Mouse (Mus musculus): ENCODE data around the gene Jam3. TPM values are rescaled to one million over a fixed set of nuclear protein-coding genes. Genes with fewer than 3 reads are reported as not detected.

Gene Jam3
- polyA plus RNA-seq, 1 experiment from 2014 or later: 50.1 TPM

DNA sequence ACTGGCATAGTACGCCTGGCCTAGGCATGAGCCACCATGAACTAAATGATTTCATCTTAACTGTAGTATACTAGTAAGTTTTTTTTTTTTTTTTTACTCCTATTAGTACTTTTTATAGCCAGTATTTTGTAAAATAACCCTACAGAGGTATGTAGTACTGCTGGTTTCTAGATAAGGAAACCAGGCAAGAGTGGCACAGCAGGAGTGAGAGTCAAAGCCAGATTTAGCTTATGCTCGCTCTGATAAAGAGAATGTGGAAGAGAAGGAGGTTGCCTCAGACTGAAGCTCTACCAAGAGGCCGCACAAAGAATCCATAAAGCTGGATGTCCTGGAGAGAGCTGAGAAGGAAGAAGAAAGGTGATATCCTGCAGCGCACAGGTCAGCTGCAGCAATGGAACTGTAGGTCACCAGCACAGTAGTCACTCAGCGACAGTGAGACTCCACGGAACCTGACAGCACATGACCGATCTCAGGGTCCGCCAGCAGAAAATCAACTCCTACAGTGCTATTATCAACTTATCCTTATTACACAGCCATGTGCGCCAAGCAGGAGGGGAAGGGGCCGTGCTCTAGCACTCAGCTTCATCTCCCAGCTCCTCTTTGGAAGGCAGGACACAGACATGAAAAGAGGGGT is 14.7 kb downstream of the Jam3 start:
- WGBS (ENCODE audit: insufficient replicate concordance): 79% methylated on average over 10 of the region's 10 CpGs
- no peaks in the 10 kb centered on the region for H3K9me3 ChIP-seq (replicated peaks; ENCODE audit: control insufficient read depth, low read length)
- H3K36me3 ChIP-seq (ENCODE audit: control insufficient read depth, insufficient read depth, low read length): no peaks in the 10 kb centered on the region
- no peak overlapping the region for H3K9ac ChIP-seq (ENCODE audit: low read depth, low read length)
- no peak for ATAC-seq (replicated peaks; ENCODE audit: insufficient number of reproducible peaks, low FRiP score, low TSS enrichment)
- H3K4me1 ChIP-seq (ENCODE audit: control insufficient read depth, insufficient read depth, low read length): peaks cover 18% of the 10 kb centered on the region
- no peak overlapping the region for H3K4me2 ChIP-seq
- H3K4me3 ChIP-seq (ENCODE audit: low read depth, low read length): no peak overlapping the region
- H3K27me3 ChIP-seq (ENCODE audit: control insufficient read depth, insufficient read depth, low read length): no peaks in the 10 kb centered on the region
- peak overlapping the region; percentile 36; the same call in 1 of the 2 replicates for H3K27ac ChIP-seq (ENCODE audit: low read depth, low read length)

- no peak for ATAC-seq (replicated peaks; ENCODE audit: insufficient number of reproducible peaks, low FRiP score, low TSS enrichment)
- H3K27me3 ChIP-seq (ENCODE audit: control insufficient read depth, insufficient read depth, low read length): no peaks in the 10 kb centered on the region
- H3K9ac ChIP-seq (ENCODE audit: low read depth, low read length): no peak overlapping the region
- H3K4me2 ChIP-seq: no peak overlapping the region
- H3K27ac ChIP-seq (ENCODE audit: low read depth, low read length): no peak overlapping the region
- no peaks in the 10 kb centered on the region for H3K36me3 ChIP-seq (ENCODE audit: control insufficient read depth, insufficient read depth, low read length)
- H3K4me1 ChIP-seq (ENCODE audit: control insufficient read depth, insufficient read depth, low read length): peaks cover 12% of the 10 kb centered on the region
- H3K9me3 ChIP-seq (replicated peaks; ENCODE audit: control insufficient read depth, low read length): no peaks in the 10 kb centered on the region
- WGBS (ENCODE audit: insufficient replicate concordance): 67% methylated on average over 8 of the region's 8 CpGs
- H3K4me3 ChIP-seq (ENCODE audit: low read depth, low read length): no peak overlapping the region
These were observed 18.6 kb downstream of the Jam3 start for GRCm38 (mm10) chr9:27136651-27137050.

DNA sequence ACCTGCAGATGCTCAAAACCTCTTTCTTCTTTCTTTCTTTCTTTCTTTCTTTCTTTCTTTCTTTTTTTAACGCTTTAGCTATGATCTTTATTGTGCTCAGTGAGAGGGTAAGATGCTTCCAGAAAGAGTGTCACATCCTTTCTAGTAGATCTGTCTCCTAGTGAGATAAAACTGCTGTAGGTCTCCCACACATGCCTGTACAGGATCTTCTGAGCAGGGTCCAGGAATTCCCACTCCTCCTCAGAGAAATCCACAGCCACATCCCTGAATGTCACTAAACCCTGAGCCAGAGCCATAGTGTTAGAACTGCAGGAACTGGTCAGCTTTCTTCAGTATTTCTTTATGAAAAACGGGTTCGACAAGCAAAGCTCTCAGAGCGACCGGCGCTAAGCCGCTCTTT is 19.8 kb downstream of the Jam3 start:
- WGBS (ENCODE audit: insufficient replicate concordance): 87% methylated on average over 7 of the region's 7 CpGs
- no peak overlapping the region for H3K27ac ChIP-seq (ENCODE audit: low read depth, low read length)
- no peak for ATAC-seq (replicated peaks; ENCODE audit: insufficient number of reproducible peaks, low FRiP score, low TSS enrichment)
- H3K4me3 ChIP-seq (ENCODE audit: low read depth, low read length): no peak overlapping the region
- H3K9me3 ChIP-seq (replicated peaks; ENCODE audit: control insufficient read depth, low read length): no peaks in the 10 kb centered on the region
- no peaks in the 10 kb centered on the region for H3K27me3 ChIP-seq (ENCODE audit: control insufficient read depth, insufficient read depth, low read length)
- H3K36me3 ChIP-seq (ENCODE audit: control insufficient read depth, insufficient read depth, low read length): no peaks in the 10 kb centered on the region
- no peak overlapping the region for H3K9ac ChIP-seq (ENCODE audit: low read depth, low read length)
- 0 out of 2 replicates have a peak, but pooled peaks cover 3% of the 10 kb centered on the region for H3K4me1 ChIP-seq (ENCODE audit: control insufficient read depth, insufficient read depth, low read length)
- H3K4me2 ChIP-seq: no peak overlapping the region

- Histone ChIP-seq H3K9ac (ENCODE audit: low read depth, low read length) (no peak overlapping the region), H3K27ac (ENCODE audit: low read depth, low read length) (no peak overlapping the region), H3K4me2 (no peak overlapping the region), H3K4me3 (ENCODE audit: low read depth, low read length) (no peak overlapping the region), H3K4me1 (ENCODE audit: control insufficient read depth, insufficient read depth, low read length) (0 out of 2 replicates have a peak, but pooled peaks cover 3% of the 10 kb centered on the region), H3K9me3 (replicated peaks; ENCODE audit: control insufficient read depth, low read length) (no peaks in the 10 kb centered on the region), H3K27me3 (ENCODE audit: control insufficient read depth, insufficient read depth, low read length) (no peaks in the 10 kb centered on the region), H3K36me3 (ENCODE audit: control insufficient read depth, insufficient read depth, low read length) (no peaks in the 10 kb centered on the region)
- WGBS (ENCODE audit: insufficient replicate concordance): 64% methylated on average over 1 of the region's 1 CpGs
- no peak for ATAC-seq (replicated peaks; ENCODE audit: insufficient number of reproducible peaks, low FRiP score, low TSS enrichment)
These were observed 20.8 kb downstream of the Jam3 start for GRCm38 (mm10) chr9:27134410-27134809.

DNA sequence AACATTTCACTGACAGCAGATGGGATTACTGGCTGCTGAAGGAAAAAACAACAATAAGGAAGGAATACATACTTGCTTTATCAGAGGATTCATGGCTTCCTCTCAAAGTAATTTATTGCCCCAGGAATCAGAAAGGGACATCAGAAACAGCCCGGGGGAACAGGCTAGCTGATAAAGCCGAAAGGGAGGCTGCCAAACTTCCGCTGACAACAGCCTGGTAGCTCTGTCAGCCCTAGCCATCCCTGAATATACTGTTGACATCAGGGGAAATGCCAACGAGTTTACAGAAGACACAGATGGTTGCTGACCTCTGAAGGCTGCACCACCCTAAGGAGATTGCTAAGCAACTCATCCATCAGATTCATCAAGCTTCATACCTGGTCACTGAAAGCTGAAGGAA is 26.6 kb downstream of the Jam3 start:
- Histone ChIP-seq H3K27me3 (ENCODE audit: control insufficient read depth, insufficient read depth, low read length) (no peaks in the 10 kb centered on the region), H3K9ac (ENCODE audit: low read depth, low read length) (no peak overlapping the region), H3K4me3 (ENCODE audit: low read depth, low read length) (no peak overlapping the region), H3K4me2 (no peak overlapping the region), H3K27ac (ENCODE audit: low read depth, low read length) (no peak overlapping the region), H3K4me1 (ENCODE audit: control insufficient read depth, insufficient read depth, low read length) (0 out of 2 replicates have a peak, but pooled peaks cover 3% of the 10 kb centered on the region), H3K36me3 (ENCODE audit: control insufficient read depth, insufficient read depth, low read length) (no peaks in the 10 kb centered on the region), H3K9me3 (replicated peaks; ENCODE audit: control insufficient read depth, low read length) (no peaks in the 10 kb centered on the region)
- ATAC-seq (replicated peaks; ENCODE audit: insufficient number of reproducible peaks, low FRiP score, low TSS enrichment): no peak
- WGBS (ENCODE audit: insufficient replicate concordance): 54% methylated on average over 4 of the region's 4 CpGs

GRCm38 (mm10) chr9:27126543-27126942 is 28.7 kb downstream of the Jam3 start:
- 82% methylated on average over 6 of the region's 6 CpGs for WGBS (ENCODE audit: insufficient replicate concordance)
- no peak for ATAC-seq (replicated peaks; ENCODE audit: insufficient number of reproducible peaks, low FRiP score, low TSS enrichment)

GRCm38 (mm10) chr9:27125450-27125849 is 29.8 kb downstream of the Jam3 start:
- WGBS (ENCODE audit: insufficient replicate concordance): 68% methylated on average over 6 of the region's 6 CpGs
- Histone ChIP-seq H3K27me3 (ENCODE audit: control insufficient read depth, insufficient read depth, low read length) (no peaks in the 10 kb centered on the region), H3K4me3 (ENCODE audit: low read depth, low read length) (no peak overlapping the region), H3K4me2 (no peak overlapping the region), H3K36me3 (ENCODE audit: control insufficient read depth, insufficient read depth, low read length) (no peaks in the 10 kb centered on the region), H3K9ac (ENCODE audit: low read depth, low read length) (no peak overlapping the region), H3K9me3 (replicated peaks; ENCODE audit: control insufficient read depth, low read length) (no peaks in the 10 kb centered on the region), H3K27ac (ENCODE audit: low read depth, low read length) (no peak overlapping the region), H3K4me1 (ENCODE audit: control insufficient read depth, insufficient read depth, low read length) (0 out of 2 replicates have a peak, but pooled peaks cover 3% of the 10 kb centered on the region)
- ATAC-seq (replicated peaks; ENCODE audit: insufficient number of reproducible peaks, low FRiP score, low TSS enrichment): no peak

More at GRCm38 (mm10) chr9:27126543-27126942, 28.7 kb downstream of the Jam3 start:
- H3K36me3 ChIP-seq (ENCODE audit: control insufficient read depth, insufficient read depth, low read length): no peaks in the 10 kb centered on the region
- no peak overlapping the region for H3K27ac ChIP-seq (ENCODE audit: low read depth, low read length)
- no peak overlapping the region for H3K4me2 ChIP-seq
- no peak overlapping the region for H3K4me3 ChIP-seq (ENCODE audit: low read depth, low read length)
- no peaks in the 10 kb centered on the region for H3K9me3 ChIP-seq (replicated peaks; ENCODE audit: control insufficient read depth, low read length)
- no peaks in the 10 kb centered on the region for H3K27me3 ChIP-seq (ENCODE audit: control insufficient read depth, insufficient read depth, low read length)
- H3K4me1 ChIP-seq (ENCODE audit: control insufficient read depth, insufficient read depth, low read length): 0 out of 2 replicates have a peak, but pooled peaks cover 3% of the 10 kb centered on the region
- H3K9ac ChIP-seq (ENCODE audit: low read depth, low read length): no peak overlapping the region

GRCm38 (mm10) chr9:27123947-27124346 is 31.3 kb downstream of the Jam3 start:
- Histone ChIP-seq H3K27ac (ENCODE audit: low read depth, low read length) (no peak overlapping the region), H3K4me2 (no peak overlapping the region)

GRCm38 (mm10) chr9:27122963-27123362 is 32.3 kb downstream of the Jam3 start:
- Histone ChIP-seq H3K4me1 (ENCODE audit: control insufficient read depth, insufficient read depth, low read length) (0 out of 2 replicates have a peak, but pooled peaks cover 3% of the 10 kb centered on the region), H3K27ac (ENCODE audit: low read depth, low read length) (no peak overlapping the region), H3K4me3 (ENCODE audit: low read depth, low read length) (no peak overlapping the region), H3K27me3 (ENCODE audit: control insufficient read depth, insufficient read depth, low read length) (no peaks in the 10 kb centered on the region), H3K9ac (ENCODE audit: low read depth, low read length) (no peak overlapping the region), H3K4me2 (no peak overlapping the region), H3K36me3 (ENCODE audit: control insufficient read depth, insufficient read depth, low read length) (no peaks in the 10 kb centered on the region), H3K9me3 (replicated peaks; ENCODE audit: control insufficient read depth, low read length) (no peaks in the 10 kb centered on the region)
- WGBS (ENCODE audit: insufficient replicate concordance): 85% methylated on average over 4 of the region's 4 CpGs
- ATAC-seq (replicated peaks; ENCODE audit: insufficient number of reproducible peaks, low FRiP score, low TSS enrichment): no peak

More at GRCm38 (mm10) chr9:27123947-27124346, 31.3 kb downstream of the Jam3 start:
- Histone ChIP-seq H3K9me3 (replicated peaks; ENCODE audit: control insufficient read depth, low read length) (no peaks in the 10 kb centered on the region), H3K27me3 (ENCODE audit: control insufficient read depth, insufficient read depth, low read length) (no peaks in the 10 kb centered on the region), H3K4me3 (ENCODE audit: low read depth, low read length) (no peak overlapping the region), H3K4me1 (ENCODE audit: control insufficient read depth, insufficient read depth, low read length) (0 out of 2 replicates have a peak, but pooled peaks cover 3% of the 10 kb centered on the region), H3K9ac (ENCODE audit: low read depth, low read length) (no peak overlapping the region), H3K36me3 (ENCODE audit: control insufficient read depth, insufficient read depth, low read length) (no peaks in the 10 kb centered on the region)
- no peak for ATAC-seq (replicated peaks; ENCODE audit: insufficient number of reproducible peaks, low FRiP score, low TSS enrichment)
- WGBS (ENCODE audit: insufficient replicate concordance): 74% methylated on average over 2 of the region's 2 CpGs

Data from heart, embryonic 11.5 days (tissue).